Mouse (Mus musculus) E14TG2a.4 (cell line): Measurements from ENCODE around the gene Lpp.

Source experiments
- H3K27me3 ChIP-seq: 2 replicates; pipeline ENCODE4 v1.6.1; 2014; ENCODE audit warnings: low read length, control low read depth; ENCODE audit not compliant: insufficient read depth
- H3K36me3 ChIP-seq: 2 replicates; pipeline ENCODE4 v1.6.1; 2014; ENCODE audit warnings: low read length, control low read depth; ENCODE audit not compliant: insufficient read depth
- H3K4me1 ChIP-seq: replicated peaks from 2 replicates; pipeline ENCODE4 v1.6.1; 2014; ENCODE audit warnings: low read depth, low read length, control low read depth
- H3K4me3 ChIP-seq: replicated peaks from 2 replicates; pipeline ENCODE4 v1.5.1; 2014; ENCODE audit warnings: mild to moderate bottlenecking, low read length
- H3K9me3 ChIP-seq: 2 replicates; pipeline ENCODE4 v1.6.1; 2014; ENCODE audit warnings: low read length, control low read depth
- CTCF ChIP-seq: conservative IDR thresholded peaks from 2 replicates; pipeline ENCODE4 v1.5.1; 2014; ENCODE audit warnings: low read length
- NANOG ChIP-seq: IDR thresholded peaks from 2 replicates; pipeline ENCODE4 v1.6.1; 2014; ENCODE audit warnings: borderline replicate concordance, low read length, mixed read lengths
- POU5F1 ChIP-seq: IDR thresholded peaks from 2 replicates; pipeline ENCODE4 v1.6.1; 2014; ENCODE audit warnings: low read length, borderline replicate concordance

Gene Lpp

DNA sequence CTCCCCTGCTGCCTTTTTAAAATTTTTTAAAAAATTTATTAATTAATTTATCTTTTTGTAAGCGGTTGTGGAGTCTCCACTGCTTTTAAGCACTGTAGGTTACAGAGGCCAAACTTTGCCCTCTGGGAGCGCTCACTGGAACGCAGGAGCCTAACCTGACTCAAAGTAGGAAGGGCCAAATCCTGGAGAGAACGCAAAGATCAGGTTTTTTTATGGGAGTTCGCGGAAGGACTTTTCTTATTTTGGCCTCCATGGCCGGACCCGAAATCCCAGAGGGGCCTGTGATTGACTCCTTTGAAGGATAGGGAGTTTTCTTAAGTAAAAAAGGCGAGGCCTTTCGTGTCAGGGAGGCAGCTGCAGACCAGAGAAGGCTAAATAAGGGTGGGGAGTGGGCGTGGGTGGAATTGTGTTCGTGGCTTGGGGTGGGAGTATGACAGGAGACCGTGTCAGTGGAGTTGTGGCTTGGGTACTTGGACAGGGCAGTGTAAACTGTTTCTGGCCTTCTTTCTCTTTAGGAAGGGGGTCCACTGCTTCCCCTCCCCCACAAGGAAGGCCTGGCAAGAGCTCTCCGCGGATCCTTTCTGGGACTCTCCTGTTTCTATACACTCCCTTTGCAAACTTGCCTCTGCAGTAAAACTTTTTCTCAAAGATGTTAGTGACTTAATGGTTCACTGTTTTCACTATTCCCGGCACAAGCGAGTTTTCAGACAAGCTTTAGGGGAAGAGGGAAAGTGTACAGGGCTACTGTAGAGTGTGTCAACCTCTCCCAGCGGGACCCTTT, 1.1 kb downstream of the Lpp start:
- no peaks in the 10 kb centered on the region for H3K36me3 ChIP-seq
- H3K9me3 ChIP-seq = no peaks in the 10 kb centered on the region
- no peak for TF ChIP-seq CTCF
- peaks cover 60% of the 10 kb centered on the region for H3K4me1 ChIP-seq
- peak overlapping the region; percentile 86 for H3K4me3 ChIP-seq
- peaks cover 12% of the 10 kb centered on the region for H3K27me3 ChIP-seq

DNA sequence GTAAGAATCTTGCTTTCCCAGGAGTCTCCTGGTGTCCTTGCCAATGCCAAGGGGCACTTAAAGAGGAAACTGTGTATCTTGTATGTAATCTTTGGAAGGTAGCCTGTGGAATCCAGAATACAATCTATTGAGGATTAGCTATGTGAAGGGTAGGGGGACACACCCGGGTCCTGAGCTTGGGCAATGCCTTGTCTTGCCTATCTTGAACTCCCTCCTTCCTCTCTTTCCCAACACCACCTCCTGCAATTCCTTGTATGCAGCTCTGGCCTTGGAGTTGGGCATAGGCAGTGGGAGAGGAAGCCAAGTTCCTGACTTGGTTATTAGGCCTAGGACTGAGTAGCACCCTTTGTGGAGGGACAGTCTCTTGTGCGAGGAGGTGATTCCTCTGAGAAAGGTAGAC, 1.8 kb downstream of the Lpp start:
- Histone ChIP-seq H3K36me3 (no peaks in the 10 kb centered on the region), H3K4me3 (peak overlapping the region; percentile 86), H3K27me3 (peaks cover 12% of the 10 kb centered on the region), H3K4me1 (peaks cover 66% of the 10 kb centered on the region), H3K9me3 (no peaks in the 10 kb centered on the region)
- TF ChIP-seq NANOG (no peak), POU5F1 (no peak), CTCF (no peak)

DNA sequence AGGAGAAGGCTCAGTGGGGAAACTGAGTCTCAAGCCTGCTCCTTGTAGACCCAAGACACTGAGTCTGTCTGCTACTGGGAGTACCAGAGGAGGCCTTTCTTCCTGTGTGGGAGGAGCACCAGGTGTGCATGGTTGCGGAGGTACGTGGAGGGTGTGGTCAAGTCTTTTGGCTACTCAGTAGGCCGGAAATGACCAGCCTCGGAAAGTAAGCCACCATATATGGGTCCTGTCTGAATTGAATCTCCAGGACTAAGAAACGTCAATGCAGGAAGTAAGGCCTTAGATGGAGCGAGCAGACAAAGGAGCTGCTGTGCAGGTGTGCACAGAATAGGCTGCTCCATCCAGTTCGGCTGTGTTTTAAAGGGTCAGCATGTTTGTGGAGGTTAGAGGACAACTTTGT, 3.2 kb downstream of the Lpp start:
- TF ChIP-seq CTCF = no peak
- no peak for TF ChIP-seq NANOG
- no peak for TF ChIP-seq POU5F1

DNA sequence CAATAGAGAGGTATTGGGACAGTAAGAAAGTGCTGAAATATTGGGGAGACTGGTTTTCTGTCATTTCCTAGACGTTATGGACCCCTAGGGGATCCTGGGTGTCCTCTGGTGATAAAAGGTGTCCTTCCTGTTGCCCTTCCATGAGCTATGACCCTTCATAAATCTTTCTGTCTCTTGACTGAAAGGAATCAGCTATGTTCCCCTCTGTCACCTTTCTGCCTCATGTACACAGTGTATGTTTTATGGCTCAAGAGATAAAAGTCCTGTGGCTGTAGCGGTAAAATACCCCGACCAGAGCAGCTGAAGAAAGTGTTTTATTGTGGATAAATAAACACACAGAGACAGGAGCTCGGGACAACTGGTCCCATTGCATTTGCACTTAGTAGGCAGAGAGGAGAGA, 5.2 kb downstream of the Lpp start:
- H3K9me3 ChIP-seq = no peaks in the 10 kb centered on the region

More for the DNA sequence above, 3.2 kb downstream of the Lpp start:
- Histone ChIP-seq H3K9me3 (no peaks in the 10 kb centered on the region), H3K36me3 (no peaks in the 10 kb centered on the region), H3K27me3 (peaks cover 5% of the 10 kb centered on the region; the same call in 1 of the 2 replicates), H3K4me1 (peaks cover 54% of the 10 kb centered on the region), H3K4me3 (no peak overlapping the region)

DNA sequence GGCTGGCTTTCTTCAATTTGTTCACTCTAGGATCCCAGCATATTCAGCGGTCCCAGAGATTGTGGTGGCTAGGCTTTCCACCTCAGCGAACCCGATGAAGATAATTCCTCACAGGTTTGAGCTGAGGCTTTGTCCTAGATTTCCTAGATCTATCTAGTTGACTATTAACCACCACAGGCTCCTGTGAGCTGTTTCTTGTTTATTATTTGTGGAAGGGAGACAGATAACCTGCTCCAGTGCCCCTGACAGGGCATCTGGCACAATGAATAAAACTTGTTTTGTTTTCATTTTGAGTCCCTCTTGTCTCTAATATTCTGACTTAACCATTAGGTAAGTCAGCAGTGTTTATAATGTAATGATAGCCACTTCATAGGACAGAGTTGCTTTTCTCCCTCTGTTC, 5.6 kb downstream of the Lpp start:
- H3K4me1 ChIP-seq = peaks cover 58% of the 10 kb centered on the region
- TF ChIP-seq CTCF = no peak
- no peak for TF ChIP-seq NANOG
- TF ChIP-seq POU5F1 = no peak
- H3K4me3 ChIP-seq = no peak overlapping the region
- no peaks in the 10 kb centered on the region for H3K36me3 ChIP-seq
- peaks cover 5% of the 10 kb centered on the region; the same call in 1 of the 2 replicates for H3K27me3 ChIP-seq
- no peaks in the 10 kb centered on the region for H3K9me3 ChIP-seq

More for the DNA sequence above, 5.2 kb downstream of the Lpp start:
- no peak overlapping the region for H3K4me3 ChIP-seq
- H3K4me1 ChIP-seq = peaks cover 54% of the 10 kb centered on the region
- TF ChIP-seq CTCF (no peak), POU5F1 (no peak), NANOG (no peak)
- no peaks in the 10 kb centered on the region for H3K36me3 ChIP-seq
- peaks cover 5% of the 10 kb centered on the region; the same call in 1 of the 2 replicates for H3K27me3 ChIP-seq

DNA sequence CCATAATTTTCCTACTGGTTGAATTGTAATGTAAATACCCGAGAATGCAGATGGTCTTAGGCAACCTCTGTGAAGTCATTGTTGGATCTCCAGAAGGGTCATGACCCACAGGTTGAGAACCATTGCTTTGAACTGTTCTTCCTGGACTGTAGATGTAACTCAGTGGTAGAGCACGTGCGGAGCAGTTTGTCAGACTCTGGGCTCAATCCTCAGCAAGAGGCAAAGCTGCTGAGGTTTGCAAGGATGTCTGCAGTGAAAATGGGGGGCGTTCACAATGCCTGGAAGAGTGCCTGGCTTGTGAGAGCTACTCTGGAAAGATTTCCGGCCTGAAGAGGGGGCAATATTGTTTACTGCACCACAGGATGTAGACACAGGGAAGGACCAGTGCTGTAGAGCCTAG, 6.2 kb downstream of the Lpp start:
- H3K36me3 ChIP-seq = no peaks in the 10 kb centered on the region; the same call in 1 of the 2 replicates
- no peaks in the 10 kb centered on the region for H3K9me3 ChIP-seq
- TF ChIP-seq CTCF (no peak), NANOG (no peak), POU5F1 (no peak)
- H3K27me3 ChIP-seq = peaks cover 5% of the 10 kb centered on the region; the same call in 1 of the 2 replicates
- peaks cover 56% of the 10 kb centered on the region for H3K4me1 ChIP-seq
- no peak overlapping the region for H3K4me3 ChIP-seq

DNA sequence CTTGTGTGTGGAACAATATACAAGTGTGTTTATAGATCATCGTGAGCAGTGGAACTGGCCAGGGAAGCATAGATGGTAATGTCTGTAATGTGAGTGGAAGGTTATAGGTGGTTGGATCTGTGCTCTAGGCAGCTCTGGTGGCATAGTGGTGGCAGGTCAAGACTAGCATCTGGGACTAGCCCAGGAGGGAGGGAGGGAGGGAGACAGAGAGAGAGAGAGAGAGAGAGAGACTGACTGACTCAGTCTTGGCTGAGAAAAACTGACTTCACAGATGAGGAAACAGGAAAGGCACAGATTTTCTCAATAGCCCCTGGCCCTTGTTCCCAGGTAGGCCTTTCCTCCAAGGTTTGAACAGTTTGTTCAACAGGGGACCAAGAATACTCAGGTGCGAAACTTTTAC, 7.5 kb downstream of the Lpp start:
- no peaks in the 10 kb centered on the region for H3K27me3 ChIP-seq
- no peak overlapping the region for H3K4me3 ChIP-seq
- peaks cover 44% of the 10 kb centered on the region for H3K4me1 ChIP-seq
- no peak for TF ChIP-seq NANOG
- no peak for TF ChIP-seq POU5F1
- TF ChIP-seq CTCF = no peak
- H3K36me3 ChIP-seq = peaks cover 6% of the 10 kb centered on the region
- H3K9me3 ChIP-seq = 0 out of 2 replicates have a peak, but pooled peaks cover 5% of the 10 kb centered on the region

DNA sequence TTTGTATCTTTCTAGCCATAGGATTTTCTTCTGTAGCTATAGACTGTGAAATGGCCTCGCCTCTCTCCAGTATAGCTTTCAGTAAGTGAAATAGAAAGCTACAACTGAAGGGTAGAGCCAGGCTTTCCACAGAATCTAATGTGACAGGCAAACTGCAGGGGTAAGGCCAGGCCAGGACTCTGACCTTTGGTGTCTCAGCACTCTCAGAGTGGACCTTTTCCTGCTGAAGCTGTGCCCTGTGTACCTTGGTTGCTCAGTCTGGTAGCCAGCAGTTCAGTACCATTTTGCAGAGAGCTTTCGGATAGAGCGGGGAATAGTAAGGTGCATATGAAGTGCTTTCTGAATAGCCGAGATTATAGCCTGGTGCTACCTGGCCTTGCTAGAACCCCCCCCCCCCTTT, 9.5 kb downstream of the Lpp start:
- Histone ChIP-seq H3K36me3 (peaks cover 6% of the 10 kb centered on the region), H3K4me1 (peaks cover 28% of the 10 kb centered on the region), H3K9me3 (peaks cover 18% of the 10 kb centered on the region), H3K4me3 (no peak overlapping the region), H3K27me3 (no peaks in the 10 kb centered on the region)
- TF ChIP-seq CTCF = no peak

DNA sequence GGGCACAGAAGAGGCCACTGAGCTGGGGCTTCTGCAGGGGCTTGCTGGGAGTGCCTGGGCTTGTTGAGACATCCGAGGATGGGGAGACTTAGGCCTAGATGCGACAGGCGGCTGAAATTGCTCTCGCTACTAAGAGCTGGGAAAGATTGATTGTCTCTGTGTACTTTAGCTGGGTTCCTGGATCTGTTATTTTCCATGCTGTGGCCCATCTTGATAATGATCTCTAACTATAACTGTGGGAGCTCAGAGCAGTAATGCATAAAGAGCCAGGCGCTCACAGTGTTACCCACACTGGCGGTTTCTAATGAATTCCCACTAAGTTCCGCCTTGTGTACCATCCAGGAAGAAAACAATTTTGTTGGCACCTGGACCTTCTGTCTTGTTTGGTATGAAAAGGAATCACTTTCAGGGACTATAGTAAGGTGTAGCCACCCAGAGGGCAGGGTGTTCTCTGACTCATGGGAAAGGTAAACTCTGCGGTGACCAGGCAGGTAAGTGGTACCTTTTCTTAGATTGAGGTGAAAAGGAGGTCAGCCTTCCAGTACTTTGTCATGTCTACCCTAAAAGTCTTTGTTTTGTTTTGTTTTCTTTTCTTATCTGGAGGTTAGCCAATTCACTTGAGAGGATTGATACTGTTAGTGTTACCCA, 10.6 kb downstream of the Lpp start:
- no peaks in the 10 kb centered on the region for H3K27me3 ChIP-seq
- no peak for TF ChIP-seq POU5F1
- no peak for TF ChIP-seq CTCF
- no peak for TF ChIP-seq NANOG

More for the DNA sequence above, 10.6 kb downstream of the Lpp start:
- Histone ChIP-seq H3K36me3 (peaks cover 6% of the 10 kb centered on the region), H3K4me1 (peaks cover 36% of the 10 kb centered on the region), H3K9me3 (peaks cover 18% of the 10 kb centered on the region), H3K4me3 (no peak overlapping the region)
